Mouse (Mus musculus) mesoderm, embryonic 11.5 days (tissue): ENCODE data around the gene Cdc42ep5.
"Not testable (repeated sequence)": the region's sequence is repeated elsewhere in the genome, so short reads cannot be mapped to it uniquely, and the experiment has no call there.

Experiments used
- DNase-seq: peaks from one replicate; pipeline ENCODE4 v3.0.0-alpha.2; 2012; ENCODE audit warnings: low read depth, low spot score

The Cdc42ep5 gene

GRCm38 (mm10) chr7:4164090-4164910, at the start of gene Cdc42ep5:
Gene Cdc42ep5, minus strand, starts transcription at chr7:4164860.
- DNase-seq = peak; percentile 76

GRCm38 (mm10) chr7:4213436-4213835, 48.8 kb upstream of the Cdc42ep5 start:
- DNase-seq = not testable (repeated sequence)

GRCm38 (mm10) chr7:4208626-4209025, 44.0 kb upstream of the Cdc42ep5 start:
- DNase-seq = no peak

GRCm38 (mm10) chr7:4207126-4207525, 42.5 kb upstream of the Cdc42ep5 start:
- no peak for DNase-seq

GRCm38 (mm10) chr7:4178438-4178837, 13.8 kb upstream of the Cdc42ep5 start:
- DNase-seq = peak; percentile 58

- no peak for DNase-seq
Observed at GRCm38 (mm10) chr7:4170193-4170938, 5.7 kb upstream of the Cdc42ep5 start.

- DNase-seq = no peak
Observed at GRCm38 (mm10) chr7:4167098-4167497, 2.4 kb upstream of the Cdc42ep5 start.

- no peak for DNase-seq
Observed at GRCm38 (mm10) chr7:4165286-4165685, 626 bp upstream of the Cdc42ep5 start.

GRCm38 (mm10) chr7:4163571-4164072, 1.0 kb downstream of the Cdc42ep5 start:
- no peak for DNase-seq

GRCm38 (mm10) chr7:4161596-4161995, 3.1 kb downstream of the Cdc42ep5 start:
- DNase-seq = not testable (repeated sequence)

- DNase-seq = no peak
Observed at GRCm38 (mm10) chr7:4154976-4155375, 9.7 kb downstream of the Cdc42ep5 start.

- DNase-seq = no peak
Observed at GRCm38 (mm10) chr7:4154356-4154755, 10.3 kb downstream of the Cdc42ep5 start.

- no peak for DNase-seq
Observed at GRCm38 (mm10) chr7:4151241-4151640, 13.4 kb downstream of the Cdc42ep5 start.

GRCm38 (mm10) chr7:4150811-4151221, 13.8 kb downstream of the Cdc42ep5 start:
- no peak for DNase-seq

GRCm38 (mm10) chr7:4150059-4150541, 14.6 kb downstream of the Cdc42ep5 start, which contains the start of gene Leng9:
Gene Leng9, minus strand, starts transcription at chr7:4150374.
- DNase-seq = no peak

GRCm38 (mm10) chr7:4149209-4150054, 15.2 kb downstream of the Cdc42ep5 start:
- DNase-seq = peak; percentile 75

- no peak for DNase-seq
Observed at GRCm38 (mm10) chr7:4148341-4149208, 16.1 kb downstream of the Cdc42ep5 start.

- no peak for DNase-seq
Observed at GRCm38 (mm10) chr7:4147836-4148235, 16.8 kb downstream of the Cdc42ep5 start.

GRCm38 (mm10) chr7:4147371-4147770, 17.3 kb downstream of the Cdc42ep5 start:
- DNase-seq = no peak
